Mouse (Mus musculus) urinary bladder, postnatal 14 days (tissue): Measurements from ENCODE around the gene Rft1.
"Not testable (repeated sequence)": the region's sequence is repeated elsewhere in the genome, so short reads cannot be mapped to it uniquely, and the experiment has no call there.

ENCODE experiments used
- DNase-seq: peaks from one replicate; pipeline ENCODE4 v3.0.0; 2021; ENCODE audit warnings: low spot score

Gene Rft1

DNA sequence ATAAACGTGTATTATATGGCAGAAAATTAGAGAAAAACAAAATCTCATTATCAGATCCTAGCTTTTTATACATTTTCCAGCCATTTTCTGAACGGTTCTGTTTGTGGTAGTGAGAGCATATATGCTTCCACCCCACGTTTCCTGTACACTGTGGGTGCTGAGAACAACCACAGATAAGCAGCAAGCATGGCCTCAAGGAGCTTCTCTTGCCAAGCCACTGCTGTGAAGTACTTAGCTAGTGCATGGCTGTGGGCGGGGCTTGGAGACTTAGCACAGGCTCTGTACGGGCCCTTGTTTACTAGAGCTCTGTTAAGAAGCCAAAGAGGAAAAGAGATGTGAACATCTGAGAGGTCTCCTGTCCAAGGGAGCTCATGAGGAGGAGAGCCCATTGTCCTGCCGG is 20.8 kb downstream of the Rft1 start:
- no peak for DNase-seq

- no peak for DNase-seq
These were observed 28.0 kb downstream of the Rft1 start for GRCm38 (mm10) chr14:30682131-30682530.

- no peak for DNase-seq
These were observed 36.5 kb downstream of the Rft1 start for GRCm38 (mm10) chr14:30690685-30691084.

DNA sequence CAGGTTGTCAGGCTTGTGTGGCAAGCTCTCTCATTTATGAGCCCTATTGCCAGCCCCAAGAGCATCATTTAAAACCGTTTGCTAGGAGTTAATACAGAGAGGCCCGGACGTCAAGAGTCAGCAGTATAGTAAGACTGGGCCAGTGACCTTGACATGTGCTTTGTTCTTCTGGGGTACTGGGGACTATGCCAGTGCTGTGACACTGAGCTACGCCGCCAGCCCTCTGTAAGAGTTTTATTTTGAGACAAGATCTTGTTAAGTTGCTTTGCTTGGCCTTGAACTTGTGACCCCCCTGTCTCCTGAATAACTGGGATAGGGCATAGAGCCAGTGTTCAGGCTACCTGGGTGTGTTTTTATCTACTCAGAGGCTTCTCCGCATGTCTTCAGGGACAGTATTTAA is 38.3 kb downstream of the Rft1 start:
- no peak for DNase-seq

GRCm38 (mm10) chr14:30694786-30695185 is 40.6 kb downstream of the Rft1 start:
- DNase-seq, result no peak

- DNase-seq, result peak; percentile 67
These were observed 41.4 kb downstream of the Rft1 start for GRCm38 (mm10) chr14:30695609-30696008.

- no peak for DNase-seq
These were observed 43.4 kb downstream of the Rft1 start for GRCm38 (mm10) chr14:30697407-30698052.

DNA sequence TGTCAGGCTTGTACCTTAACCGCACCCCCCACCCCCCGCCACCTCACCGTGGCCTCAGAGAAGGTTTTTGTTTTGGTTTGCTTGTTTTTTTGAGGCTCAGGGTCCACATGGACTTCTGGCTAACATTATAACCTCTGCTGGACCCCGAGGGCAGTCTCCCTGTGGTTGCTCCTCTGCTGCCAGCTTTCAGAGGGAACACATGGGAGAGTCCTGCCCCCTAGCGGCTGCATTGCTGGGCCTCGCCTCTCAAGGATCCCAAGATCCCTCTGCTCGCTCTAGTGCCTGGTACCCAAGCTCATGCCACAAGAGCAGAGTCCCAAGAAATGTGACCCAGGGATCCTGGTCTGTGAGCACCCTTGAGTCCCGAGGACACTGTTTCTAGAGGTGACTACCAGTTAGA is 45.5 kb downstream of the Rft1 start:
- DNase-seq, result peak; percentile 53

GRCm38 (mm10) chr14:30702512-30702911 is 48.4 kb downstream of the Rft1 start:
- no peak for DNase-seq

- DNase-seq, result no peak
These were observed 48.9 kb downstream of the Rft1 start for GRCm38 (mm10) chr14:30703079-30703478.

GRCm38 (mm10) chr14:30704098-30704855 is 50.1 kb downstream of the Rft1 start:
- no peak for DNase-seq

DNA sequence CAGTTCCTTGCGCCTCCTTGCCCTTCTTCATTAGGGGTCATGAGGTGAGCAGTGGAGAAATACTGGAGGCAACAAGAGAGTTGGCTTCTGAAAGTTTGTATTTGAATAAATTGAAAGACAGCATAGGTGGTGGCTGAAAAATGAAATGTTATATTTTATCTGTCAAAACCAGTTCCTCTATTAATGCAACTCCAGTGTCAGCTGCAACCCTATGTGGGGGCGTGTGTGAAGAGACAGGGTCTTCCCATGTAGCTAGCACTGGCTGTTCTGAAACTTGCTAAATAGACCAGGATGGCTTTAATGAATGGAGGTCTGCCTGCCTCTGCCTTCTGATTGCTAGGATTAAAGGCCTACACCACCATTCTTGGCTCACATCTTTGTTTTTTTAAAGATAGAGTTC is 57.7 kb downstream of the Rft1 start:
- DNase-seq, result no peak

DNA sequence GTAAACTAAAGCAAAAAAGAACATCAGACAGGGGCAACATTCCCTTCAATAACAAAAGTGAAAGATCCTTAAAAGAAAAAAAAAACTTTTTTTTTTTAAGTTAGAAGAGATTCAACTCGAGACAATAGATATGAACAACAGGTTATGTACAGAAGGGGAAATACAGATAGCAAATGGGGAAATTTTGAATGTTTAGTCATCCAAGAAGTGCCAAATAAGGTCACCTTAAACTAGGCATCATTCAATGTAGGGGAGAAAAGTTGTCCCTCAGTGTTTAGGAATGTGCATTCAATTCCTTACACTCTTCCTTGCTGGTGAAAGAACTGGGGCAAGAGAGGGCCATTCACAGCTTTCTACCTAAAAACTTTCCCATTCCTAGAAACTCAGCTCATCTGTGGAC is 59.6 kb downstream of the Rft1 start:
- no peak for DNase-seq

- peak; percentile 76 for DNase-seq
These were observed 60.8 kb downstream of the Rft1 start, which contains the start of gene Sfmbt1 for GRCm38 (mm10) chr14:30714799-30715617. Gene Sfmbt1 (plus strand): TSS chr14:30714849.

DNA sequence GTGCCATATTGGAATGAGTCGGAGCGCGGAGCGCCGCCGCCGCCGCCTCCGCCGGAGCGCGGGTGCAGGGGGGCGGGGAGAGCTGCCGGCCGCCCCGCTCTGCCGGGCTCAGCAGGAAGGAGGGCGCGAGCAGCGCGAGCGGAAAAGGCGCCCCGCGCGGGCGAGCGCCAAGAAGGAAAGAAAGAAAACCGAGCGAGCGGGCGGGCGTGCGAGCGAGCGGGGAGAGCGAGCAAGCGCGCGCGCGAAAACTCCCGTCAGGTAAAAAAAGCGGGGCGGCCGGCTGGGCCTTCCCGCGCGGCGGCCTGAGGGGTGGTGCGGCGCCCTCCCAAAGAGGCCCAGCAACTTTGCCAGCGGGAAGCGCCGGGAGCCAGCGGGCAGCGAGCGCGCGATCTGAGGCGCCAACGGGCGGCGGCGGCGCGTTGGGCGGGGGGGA is 61.5 kb downstream of the Rft1 start:
- no peak for DNase-seq

GRCm38 (mm10) chr14:30716051-30716952 is 62.1 kb downstream of the Rft1 start:
- DNase-seq, result peak; percentile 57

GRCm38 (mm10) chr14:30716953-30717285 is 62.8 kb downstream of the Rft1 start:
- DNase-seq, result no peak

DNA sequence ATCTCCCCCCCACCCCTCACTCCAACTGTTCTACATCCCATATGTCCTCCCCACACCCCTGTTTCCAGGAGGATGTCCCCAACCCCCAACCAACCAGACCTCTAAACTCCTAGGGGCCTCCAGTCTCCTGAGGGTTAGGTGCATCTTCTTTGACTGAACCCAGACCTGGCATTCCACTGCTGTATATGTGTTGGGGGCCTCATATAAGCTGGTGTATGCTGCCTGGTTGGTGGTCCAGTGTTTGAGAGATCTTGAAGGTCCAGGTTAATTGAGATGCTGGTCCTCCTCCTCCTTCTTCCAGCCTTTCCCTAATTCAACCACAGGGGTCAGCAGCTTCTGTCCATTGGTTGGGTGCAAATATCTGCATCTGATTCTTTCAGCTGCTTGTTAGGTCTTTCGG is 64.5 kb downstream of the Rft1 start:
- not testable (repeated sequence) for DNase-seq

GRCm38 (mm10) chr14:30719514-30719913 is 65.4 kb downstream of the Rft1 start:
- DNase-seq, result no peak

DNA sequence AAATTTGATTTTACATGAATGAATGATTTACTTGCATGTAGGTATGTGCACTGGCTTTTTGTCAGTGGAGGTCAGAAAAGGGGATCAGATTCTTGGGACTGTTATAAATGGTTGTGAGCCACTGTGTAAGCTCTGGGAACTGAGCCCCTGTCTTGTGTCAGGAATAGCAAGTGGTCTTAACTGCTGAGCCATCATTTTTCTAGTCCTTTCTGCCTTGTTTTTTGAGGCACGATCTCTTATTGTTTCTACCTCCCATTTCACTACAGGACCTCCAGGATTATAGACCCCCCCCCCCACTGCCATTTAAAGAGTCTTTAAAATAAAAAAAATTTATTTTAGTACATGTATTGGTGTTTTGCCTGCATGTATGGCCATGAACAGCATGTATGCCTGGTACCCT is 67.7 kb downstream of the Rft1 start:
- no peak for DNase-seq

GRCm38 (mm10) chr14:30722406-30722805 is 68.2 kb downstream of the Rft1 start:
- no peak for DNase-seq

DNA sequence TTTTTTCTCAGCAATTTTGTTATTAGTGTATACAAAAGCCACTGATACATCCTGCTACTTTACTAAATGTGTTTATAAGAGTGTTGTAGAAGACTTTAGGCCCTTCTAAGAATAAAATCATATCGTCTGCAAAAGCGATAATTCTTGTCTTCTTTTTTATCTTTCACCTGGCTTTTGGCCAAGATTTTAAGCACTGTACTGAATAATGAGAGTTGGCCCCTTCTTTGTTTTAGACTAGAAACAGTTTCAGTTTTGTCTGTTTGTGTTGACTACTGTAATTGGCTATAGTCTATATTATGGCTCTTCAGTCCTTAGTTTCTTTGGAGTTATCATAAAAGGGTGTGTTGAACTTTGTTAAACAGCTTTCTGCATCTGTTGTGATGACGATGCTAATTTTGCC is 77.7 kb downstream of the Rft1 start:
- DNase-seq, result no peak
